Mouse (Mus musculus) testis, adult 2 months (tissue): ENCODE measurements around the gene Pex1. TPM values are rescaled to one million over a fixed set of nuclear protein-coding genes. Genes with fewer than 3 reads are reported as not detected.

Experiments used
- H3K27ac ChIP-seq: fragments of 200-500 bp; 2 replicates; pipeline ENCODE4 v1.5.1; 2012; ENCODE audit warnings: low read depth, low read length; ENCODE audit not compliant: control insufficient read depth, insufficient read depth
- H3K27me3 ChIP-seq: fragments of 200-500 bp; 2 replicates; pipeline ENCODE4 v1.6.1; 2012; ENCODE audit warnings: mild to moderate bottlenecking, low read length, moderate library complexity; ENCODE audit not compliant: control insufficient read depth, insufficient read depth
- H3K36me3 ChIP-seq: fragments of 200-500 bp; 2 replicates; pipeline ENCODE4 v1.6.1; 2012; ENCODE audit warnings: mild to moderate bottlenecking, low read length; ENCODE audit not compliant: control insufficient read depth, insufficient read depth
- H3K4me1 ChIP-seq: fragments of 200-500 bp; 2 replicates; pipeline ENCODE4 v1.6.1; 2012; ENCODE audit warnings: low read length; ENCODE audit not compliant: control insufficient read depth, insufficient read depth
- H3K4me3 ChIP-seq: fragments of 200-500 bp; 2 replicates; pipeline ENCODE4 v1.5.1; 2012; ENCODE audit warnings: low read depth, mild to moderate bottlenecking, low read length, moderate library complexity, mixed read lengths; ENCODE audit not compliant: control insufficient read depth
- CTCF ChIP-seq: fragments of 200-500 bp; IDR thresholded peaks from 2 replicates; pipeline ENCODE4 v1.5.1; 2012; ENCODE audit warnings: low read depth, mild to moderate bottlenecking, inconsistent platforms, low read length, moderate library complexity; ENCODE audit not compliant: control insufficient read depth, insufficient read depth, insufficient replicate concordance
- POLR2A ChIP-seq: fragments of 200-500 bp; IDR thresholded peaks from 2 replicates; pipeline ENCODE4 v1.6.1; 2012; ENCODE audit warnings: low read depth, mild to moderate bottlenecking, inconsistent platforms, low read length, moderate library complexity; ENCODE audit not compliant: control insufficient read depth
- polyA plus RNA-seq: library from polyadenylated mRNA; depleted of rRNA; stranded (reverse); fragments of >200 nt; gene quantifications from 2 replicates; pipeline ENCODE4 v1.2.3, GENCODE M21; 2012; rRNA removed

Gene Pex1
- polyA plus RNA-seq, 1 experiment, result 3.8 TPM

DNA sequence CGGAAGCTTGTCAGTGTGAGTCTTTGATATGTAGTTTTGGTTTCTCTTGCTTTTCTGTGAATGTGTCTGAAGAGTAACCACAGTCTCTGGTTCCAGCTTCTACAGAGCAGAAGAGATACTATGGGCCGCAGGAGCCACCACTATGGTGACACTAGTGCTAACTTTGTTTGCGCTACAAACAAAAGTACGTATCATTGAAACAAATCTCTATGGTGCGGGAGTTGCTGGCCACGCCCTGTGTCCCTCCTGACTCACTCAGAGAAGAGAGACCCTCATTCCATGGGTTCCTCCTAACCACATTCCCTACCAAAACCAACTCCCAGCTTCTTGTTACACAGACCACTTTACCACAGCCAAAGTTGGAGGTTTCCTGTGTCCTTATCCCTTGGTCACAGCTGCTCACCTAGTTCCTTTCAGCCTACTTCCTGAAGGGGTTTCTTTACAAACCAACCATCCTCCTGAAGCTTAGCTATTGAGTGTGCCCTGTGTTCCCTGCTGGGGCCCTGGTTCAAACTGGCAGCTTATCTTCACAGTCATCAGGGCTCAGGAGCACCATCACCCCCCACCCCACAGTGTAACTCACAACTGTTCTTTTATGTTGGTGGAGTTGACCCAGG lies 74.2 kb downstream of the Pex1 start:
- Histone ChIP-seq H3K4me3 (no peak overlapping the region), H3K27me3 (no peaks in the 10 kb centered on the region), H3K36me3 (no peaks in the 10 kb centered on the region; the same call in 1 of the 2 replicates), H3K4me1 (no peaks in the 10 kb centered on the region), H3K27ac (no peak overlapping the region)
- TF ChIP-seq CTCF (no peak), POLR2A (no peak)

Other genes with a start within 250 kb of the Pex1 start
- gene Fam133b, start 52.2 kb upstream of the Pex1 start, polyA plus RNA-seq, result 9.9 and 10.1 TPM in 2 replicates
- 40.0 and 46.6 TPM in 2 replicates for gene 1700109H08Rik, start 24.5 kb upstream of the Pex1 start, polyA plus RNA-seq
- gene Rbm48, start 519 bp downstream of the Pex1 start, polyA plus RNA-seq, result 6.4 and 10.9 TPM in 2 replicates
- 186 and 244 TPM in 2 replicates for gene Tmbim7, start 55.1 kb downstream of the Pex1 start, polyA plus RNA-seq
- 120 and 121 TPM in 2 replicates for gene Gatad1, start 61.1 kb downstream of the Pex1 start, polyA plus RNA-seq
- 7.7 and 9.0 TPM in 2 replicates for gene Ankib1, start 206.9 kb downstream of the Pex1 start, polyA plus RNA-seq
- 10.0 and 11.9 TPM in 2 replicates for gene Krit1, start 207.1 kb downstream of the Pex1 start, polyA plus RNA-seq
- gene Lrrd1, start 249.1 kb downstream of the Pex1 start, polyA plus RNA-seq, result 4.6 and 5.4 TPM in 2 replicates